Mouse (Mus musculus): ENCODE measurements at regions not wholly inside any gene's neighbourhood (a gene's known extent, or its start where the extent isn't known, plus 50 kb on each side); places are given as distances from the start of the nearest gene placed in this dataset.
A peak's percentile ranks its signal among the peaks of the same experiment; 100 is the strongest.

DNA sequence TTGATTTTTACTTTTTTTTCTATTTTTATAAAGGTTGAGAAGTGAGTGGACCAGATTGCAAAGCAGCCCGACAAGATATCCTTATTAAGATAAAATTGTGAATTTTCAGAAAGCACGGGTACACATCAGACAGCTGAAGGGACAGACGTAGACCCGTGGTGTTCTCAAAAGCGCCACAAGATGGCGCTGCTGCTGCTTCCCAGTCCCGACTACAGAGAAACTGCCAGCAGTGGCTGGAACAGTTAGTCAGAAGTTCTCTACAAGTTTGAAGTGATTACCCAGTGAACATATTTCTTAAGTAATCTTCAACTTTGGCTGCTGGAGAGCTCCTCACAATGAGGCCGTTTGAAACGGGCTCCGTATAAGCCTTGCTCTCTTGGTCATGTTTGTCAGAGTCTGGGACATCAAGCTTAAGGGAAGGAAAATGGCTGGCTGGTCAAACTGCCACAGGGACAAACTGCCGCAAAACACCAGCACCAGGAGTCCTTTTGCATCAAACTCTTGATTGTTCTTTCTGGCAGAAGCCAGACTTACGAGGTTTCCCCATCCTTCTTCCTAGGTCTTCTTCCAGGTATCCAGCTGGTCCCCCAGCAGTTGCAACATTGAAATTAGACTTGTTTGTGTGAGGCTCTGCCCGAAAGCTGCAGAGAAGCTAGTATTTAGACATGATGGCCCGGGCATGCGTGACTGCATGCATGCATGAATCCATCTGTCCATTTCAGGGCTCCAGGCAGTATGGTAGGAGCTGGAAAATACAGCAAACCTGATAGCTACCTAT, 106.0 kb upstream of the Chd6 start:
- peak; percentile 83 for DNase-seq (ENCODE audit: low spot score)
- no peaks in the 10 kb centered on the region for H3K9me3 ChIP-seq
- H3K4me3 ChIP-seq, result no peak overlapping the region
- H3K27ac ChIP-seq, result peak overlapping the region; percentile 29; the same call in 1 of the 2 replicates
- H3K27me3 ChIP-seq (ENCODE audit: insufficient read depth, poor library complexity, severe bottlenecking), result no peaks in the 10 kb centered on the region
- H3K36me3 ChIP-seq, result no peaks in the 10 kb centered on the region
- 26% methylated on average over 15 of the region's 15 CpGs for WGBS
- peaks cover 11% of the 10 kb centered on the region; the same call in 1 of the 2 replicates for H3K4me1 ChIP-seq (replicated peaks)

DNA sequence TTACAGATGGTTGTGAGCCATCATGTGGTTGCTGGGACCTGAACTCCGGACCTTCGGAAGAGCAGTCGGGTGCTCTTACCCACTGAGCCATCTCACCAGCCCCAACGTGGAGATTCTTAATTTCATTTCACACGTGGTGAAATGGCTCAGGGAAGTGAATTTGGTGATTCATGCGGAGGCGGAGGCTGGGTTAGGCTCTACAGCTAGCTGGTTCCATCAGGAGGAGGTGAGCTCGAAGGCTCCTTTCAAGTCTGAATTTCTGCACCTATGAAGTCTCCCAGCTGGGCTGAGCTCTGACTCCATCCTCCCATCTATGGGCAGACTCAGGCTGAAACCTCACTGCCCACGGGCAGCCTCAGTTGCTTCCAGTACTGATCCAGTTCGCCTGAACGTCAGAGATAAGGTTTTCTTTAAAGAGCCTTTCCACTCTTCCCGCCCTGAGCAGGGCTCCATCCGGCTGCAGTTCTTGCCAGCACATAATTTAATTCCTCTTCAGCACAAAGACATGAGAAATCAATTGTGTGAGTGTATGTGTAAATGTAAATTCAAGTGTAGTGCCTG, 103.5 kb upstream of the Chd6 start:
- Histone ChIP-seq H3K27ac (no peak overlapping the region), H3K4me1 (replicated peaks) (peaks cover 8% of the 10 kb centered on the region; the same call in 1 of the 2 replicates), H3K9me3 (no peaks in the 10 kb centered on the region), H3K4me3 (no peak overlapping the region), H3K27me3 (ENCODE audit: insufficient read depth, poor library complexity, severe bottlenecking) (no peaks in the 10 kb centered on the region), H3K36me3 (no peaks in the 10 kb centered on the region)
- no peak for DNase-seq (ENCODE audit: low spot score)
- WGBS, result 84% methylated on average over 13 of the region's 13 CpGs

DNA sequence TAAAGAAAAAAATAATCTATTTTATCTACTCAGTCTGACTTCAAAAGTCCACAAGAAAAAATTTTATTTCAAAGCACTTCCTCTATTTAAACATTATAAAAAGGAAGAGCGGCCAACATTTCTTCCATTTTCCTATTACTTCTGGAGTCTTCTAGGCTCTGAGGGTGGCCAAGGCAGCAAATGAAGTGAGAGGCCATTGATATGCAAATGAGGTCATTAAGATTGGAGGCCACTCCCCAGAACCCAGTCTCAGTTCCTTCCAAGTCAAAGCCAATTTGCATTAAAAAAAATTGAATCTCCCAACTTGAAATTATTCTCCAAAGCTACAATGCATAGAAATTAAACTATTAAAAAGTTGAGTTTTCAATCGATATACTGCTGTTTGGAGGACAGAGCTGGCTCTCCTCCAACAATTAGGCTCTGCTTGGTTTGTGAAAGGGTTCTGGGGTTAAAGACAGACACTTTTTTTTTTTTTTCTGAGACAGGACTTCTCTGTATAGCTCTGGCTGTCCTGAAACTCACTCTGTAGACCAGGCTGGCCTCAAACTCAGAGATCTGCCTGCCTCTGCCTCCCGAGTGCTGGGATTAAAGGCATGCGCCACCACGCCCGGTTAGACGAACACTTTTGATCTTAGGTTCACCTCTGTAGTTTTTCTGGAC, 88.0 kb upstream of the Chd6 start:
- H3K4me1 ChIP-seq (replicated peaks), result no peaks in the 10 kb centered on the region
- H3K27ac ChIP-seq, result no peak overlapping the region
- no peaks in the 10 kb centered on the region for H3K36me3 ChIP-seq
- no peaks in the 10 kb centered on the region for H3K27me3 ChIP-seq (ENCODE audit: insufficient read depth, poor library complexity, severe bottlenecking)
- WGBS, result 91% methylated on average over 7 of the region's 7 CpGs
- H3K9me3 ChIP-seq, result no peaks in the 10 kb centered on the region
- DNase-seq (ENCODE audit: low spot score), result no peak
- H3K4me3 ChIP-seq, result no peak overlapping the region

DNA sequence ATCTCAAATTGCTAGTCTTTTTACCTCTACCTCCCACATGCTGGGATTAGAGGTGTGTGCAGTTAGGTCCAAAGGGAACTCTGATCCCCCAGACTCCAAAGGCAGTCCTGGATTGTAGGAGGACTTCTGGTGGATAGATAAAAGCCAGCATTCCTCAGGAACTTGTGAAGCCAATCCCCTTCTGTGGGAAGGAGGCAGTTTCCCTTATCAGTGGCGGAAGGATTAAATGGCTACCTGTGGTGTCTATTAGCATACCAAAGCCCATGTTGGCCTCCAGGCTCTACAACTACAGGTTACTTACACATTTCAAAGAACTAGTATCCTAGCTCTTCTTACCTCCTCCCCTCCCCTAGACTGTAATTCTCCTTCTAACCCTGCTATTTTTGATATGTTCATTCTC, 78.6 kb upstream of the Chd6 start:
- H3K4me1 ChIP-seq (replicated peaks), result no peaks in the 10 kb centered on the region
- no peaks in the 10 kb centered on the region for H3K9me3 ChIP-seq
- no peak overlapping the region for H3K4me3 ChIP-seq
- H3K36me3 ChIP-seq, result no peaks in the 10 kb centered on the region
- 58% methylated on average over 1 of the region's 1 CpGs for WGBS
- DNase-seq (ENCODE audit: low spot score), result no peak
- no peak overlapping the region for H3K27ac ChIP-seq
- H3K27me3 ChIP-seq (ENCODE audit: insufficient read depth, poor library complexity, severe bottlenecking), result no peaks in the 10 kb centered on the region

DNA sequence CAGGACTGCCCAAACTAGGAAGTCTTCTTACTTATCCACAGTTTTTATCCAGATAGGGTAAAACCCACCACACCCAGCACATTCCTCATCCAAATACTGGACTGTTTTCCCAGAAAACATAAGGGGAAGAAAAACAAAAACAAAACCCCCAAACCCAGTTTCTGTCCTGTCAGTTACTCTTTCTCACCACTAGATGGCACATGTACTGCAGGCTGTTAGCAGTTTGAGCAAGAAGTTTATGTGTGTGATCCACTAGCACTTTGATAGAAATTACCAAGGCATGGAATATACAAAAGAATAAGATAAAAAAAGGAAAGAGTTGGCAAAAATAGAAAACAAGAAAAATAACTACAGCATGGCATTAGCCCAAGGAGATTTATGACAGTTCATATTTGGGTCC, 76.2 kb upstream of the Chd6 start:
- Histone ChIP-seq H3K36me3 (no peaks in the 10 kb centered on the region), H3K9me3 (no peaks in the 10 kb centered on the region), H3K4me3 (no peak overlapping the region), H3K4me1 (replicated peaks) (no peaks in the 10 kb centered on the region), H3K27me3 (ENCODE audit: insufficient read depth, poor library complexity, severe bottlenecking) (no peaks in the 10 kb centered on the region), H3K27ac (no peak overlapping the region)
- no peak for DNase-seq (ENCODE audit: low spot score)

DNA sequence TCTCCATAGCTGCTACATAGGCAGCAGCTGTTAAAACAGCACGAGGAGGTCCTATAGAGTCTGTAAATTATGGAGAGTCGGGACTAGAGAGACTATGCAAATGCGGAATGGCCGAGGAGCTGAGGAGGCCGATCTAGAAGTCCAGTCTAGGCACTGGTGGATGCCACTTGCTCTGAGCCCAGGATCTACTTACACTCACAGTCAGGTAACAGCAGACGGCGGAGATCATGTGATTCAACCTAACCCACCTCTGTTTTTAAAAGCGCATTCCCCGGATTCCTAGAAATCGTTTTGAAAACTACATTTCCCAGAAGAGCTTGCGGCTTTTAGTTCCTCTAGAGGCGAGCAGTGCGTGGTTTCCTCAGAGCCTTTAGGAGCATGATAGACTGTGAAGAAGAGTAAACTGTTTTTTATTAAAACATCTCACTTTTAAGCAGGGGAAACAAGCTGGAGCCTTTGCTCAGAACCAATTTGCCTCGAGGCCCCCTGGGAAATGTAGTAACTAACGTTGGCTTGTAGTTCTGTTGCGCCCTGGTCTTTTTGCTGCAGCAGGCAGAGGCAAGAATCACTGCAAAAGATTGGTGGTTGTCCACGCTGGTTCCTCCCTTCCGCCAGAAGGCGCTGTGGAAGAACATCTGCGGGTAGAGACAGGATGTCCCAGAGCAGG, 68.6 kb upstream of the Chd6 start:
- WGBS, result 5% methylated on average over 20 of the region's 20 CpGs
- DNase-seq (ENCODE audit: low spot score), result peak; percentile 83
- H3K4me3 ChIP-seq, result peak overlapping the region; percentile 61
- H3K4me1 ChIP-seq (replicated peaks), result no peaks in the 10 kb centered on the region; the same call in 1 of the 2 replicates
- H3K27me3 ChIP-seq (ENCODE audit: insufficient read depth, poor library complexity, severe bottlenecking), result no peaks in the 10 kb centered on the region
- peak overlapping the region; percentile 87 for H3K27ac ChIP-seq
- no peaks in the 10 kb centered on the region for H3K36me3 ChIP-seq
- H3K9me3 ChIP-seq, result no peaks in the 10 kb centered on the region

DNA sequence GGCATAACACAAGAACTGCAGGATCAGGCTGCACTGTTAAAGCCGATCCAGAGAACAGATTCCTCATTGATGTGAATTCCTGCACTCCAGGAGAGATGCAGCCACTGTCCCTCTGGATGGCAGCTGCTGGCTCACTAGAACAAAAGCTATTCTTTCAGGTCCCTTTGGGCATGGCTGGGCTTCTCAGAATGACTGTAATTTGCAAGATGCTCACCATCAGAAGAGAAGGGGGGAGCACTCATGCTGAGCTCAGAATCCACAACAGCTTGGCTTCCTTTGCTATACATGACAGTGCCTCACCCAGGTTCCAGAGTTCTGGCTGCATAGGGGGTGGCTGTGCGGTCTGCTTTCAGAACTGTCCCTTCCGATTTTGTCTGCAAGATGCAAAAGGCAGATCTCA, 57.8 kb upstream of the Chd6 start:
- peaks cover 8% of the 10 kb centered on the region for H3K4me1 ChIP-seq (replicated peaks)
- H3K27ac ChIP-seq, result no peak overlapping the region
- peak; percentile 3 for DNase-seq (ENCODE audit: low spot score)
- WGBS, result 13% methylated on average over 3 of the region's 3 CpGs
- H3K36me3 ChIP-seq, result no peaks in the 10 kb centered on the region
- H3K4me3 ChIP-seq, result no peak overlapping the region
- H3K27me3 ChIP-seq (ENCODE audit: insufficient read depth, poor library complexity, severe bottlenecking), result no peaks in the 10 kb centered on the region
- H3K9me3 ChIP-seq, result no peaks in the 10 kb centered on the region

DNA sequence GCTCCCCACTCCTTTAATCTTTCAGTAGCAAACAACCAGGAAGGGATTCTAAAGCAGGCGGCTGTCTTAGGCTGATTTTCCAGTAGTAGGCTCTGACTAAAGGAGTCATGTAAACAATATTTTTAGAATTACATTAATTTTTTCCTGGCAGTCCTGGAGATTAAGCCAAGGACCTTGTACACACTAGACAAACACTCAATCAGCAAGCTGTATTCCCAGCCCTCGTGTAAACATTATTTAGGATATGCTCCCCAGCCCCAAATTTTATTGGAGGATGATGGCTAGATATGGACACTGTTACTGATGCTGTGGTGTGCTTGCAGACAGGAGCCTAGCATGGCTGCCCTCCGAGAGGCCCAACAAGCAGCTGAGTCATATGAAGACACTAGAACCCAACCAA, 56.6 kb upstream of the Chd6 start:
- DNase-seq (ENCODE audit: low spot score), result no peak
- WGBS, result 78% methylated on average over 3 of the region's 3 CpGs

DNA sequence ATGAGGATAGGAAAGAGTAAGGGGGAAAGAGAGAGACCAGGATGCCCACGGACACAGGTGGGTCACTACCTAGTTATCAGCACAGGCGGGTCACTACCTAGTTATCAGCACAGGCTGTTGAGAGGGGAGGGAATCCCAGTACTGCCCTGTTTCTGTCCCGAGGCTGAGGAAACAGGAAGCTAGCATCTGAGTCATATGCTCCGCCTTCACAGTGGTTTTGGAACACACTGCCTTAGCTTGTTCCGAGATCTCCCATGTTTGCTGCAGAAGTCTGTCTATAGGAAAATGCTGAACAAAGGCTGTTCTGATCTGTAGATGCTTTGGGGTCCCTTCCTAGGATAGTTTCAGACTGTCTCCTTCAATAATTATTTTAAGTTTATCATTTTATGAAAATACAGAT, 55.4 kb upstream of the Chd6 start:
- Histone ChIP-seq H3K27me3 (ENCODE audit: insufficient read depth, poor library complexity, severe bottlenecking) (no peaks in the 10 kb centered on the region), H3K27ac (no peak overlapping the region), H3K4me1 (replicated peaks) (peaks cover 8% of the 10 kb centered on the region), H3K4me3 (no peak overlapping the region), H3K36me3 (no peaks in the 10 kb centered on the region), H3K9me3 (no peaks in the 10 kb centered on the region)
- 79% methylated on average over 5 of the region's 5 CpGs for WGBS
- no peak for DNase-seq (ENCODE audit: low spot score)

More for the DNA sequence above, 56.6 kb upstream of the Chd6 start:
- Histone ChIP-seq H3K36me3 (no peaks in the 10 kb centered on the region), H3K4me1 (replicated peaks) (peaks cover 8% of the 10 kb centered on the region), H3K27ac (no peak overlapping the region), H3K4me3 (no peak overlapping the region), H3K27me3 (ENCODE audit: insufficient read depth, poor library complexity, severe bottlenecking) (no peaks in the 10 kb centered on the region), H3K9me3 (no peaks in the 10 kb centered on the region)

Measured in hindbrain, embryonic 10.5 days (tissue).